In genomic region chr10:80430375-80430980, GRCm38 (mm10) we compare ENCODE assay signal across 11 mouse cellular contexts. TPM values are rescaled to one million over a fixed set of nuclear protein-coding genes. Genes with fewer than 3 reads are reported as not detected.
DNase-seq lines count a peak whose midpoint lies in the region; ATAC-seq and TF ChIP-seq lines count a peak whose summit lies in the region.
"Had no signal": no experiment of that assay in that cellular context is flagged by ENCODE, and none has a peak within 500 bp of the region (broad histone marks: within the 10 kb centered on the region; RNA-seq: fewer than 3 reads in every experiment).

No protein-coding gene starts in this region.

- no peaks in the 10 kb centered on the region for H3K9me3 ChIP-seq in midbrain, embryonic 14.5 days (ENCODE audit: control insufficient read depth, low read length)
- H3K9me3 ChIP-seq in midbrain, embryonic 15.5 days: no peaks in the 10 kb centered on the region
- H3K9me3 ChIP-seq in forebrain, embryonic 14.5 days (replicated peaks; ENCODE audit: control insufficient read depth, low read length): no peaks in the 10 kb centered on the region

- H3K27me3 ChIP-seq in midbrain, embryonic 14.5 days (ENCODE audit: control insufficient read depth, insufficient read depth, low read length): no peaks in the 10 kb centered on the region
- no peaks in the 10 kb centered on the region for H3K27me3 ChIP-seq in midbrain, embryonic 15.5 days (replicated peaks)
- H3K27me3 ChIP-seq in forebrain, embryonic 14.5 days (replicated peaks; ENCODE audit: control insufficient read depth, insufficient read depth, low read length): no peaks in the 10 kb centered on the region

- TF ChIP-seq CTCF in gastrocnemius, adult 2 months (IDR thresholded peaks at IDR 0.05): no peak

- 82% methylated on average over 7 of the region's 8 CpGs for WGBS in midbrain, embryonic 14.5 days
- 67% methylated on average over 8 of the region's 8 CpGs for WGBS in midbrain, embryonic 15.5 days
- WGBS in forebrain, embryonic 14.5 days: 86% methylated on average over 8 of the region's 8 CpGs

- H3K4me2 ChIP-seq in midbrain, embryonic 14.5 days (ENCODE audit: low read length): no peak overlapping the region
- H3K4me2 ChIP-seq in midbrain, embryonic 15.5 days: no peak overlapping the region
- H3K4me2 ChIP-seq in forebrain, embryonic 14.5 days (ENCODE audit: low read length): 0 out of 2 replicates have a peak overlapping the region, but pooled peaks have one; percentile 64

- intact Hi-C loops in gastrocnemius, adult 2 months (cut with DNase I): loop anchor here (10.0 kb wide), 1 partner anchor 834 kb away; the partner anchor contains the start of genes Apba3 and Mrpl54

- peaks cover 54% of the 10 kb centered on the region for H3K36me3 ChIP-seq in midbrain, embryonic 14.5 days (ENCODE audit: control insufficient read depth, insufficient read depth, low read length)
- peaks cover 29% of the 10 kb centered on the region for H3K36me3 ChIP-seq in midbrain, embryonic 15.5 days (replicated peaks)
- H3K36me3 ChIP-seq in forebrain, embryonic 14.5 days (ENCODE audit: control insufficient read depth, insufficient read depth, low read length): peaks cover 57% of the 10 kb centered on the region

- no peak for DNase-seq in gastrocnemius, adult 2 months
- DNase-seq in gastrocnemius, adult 8-10 months (ENCODE audit: low spot score in 2 of 2): no peak
- no peak for DNase-seq in midbrain, embryonic 14.5 days
- DNase-seq in forebrain, embryonic 14.5 days (ENCODE audit: low spot score): no peak
- DNase-seq in thymus, postnatal 0 days (ENCODE audit: low spot score): peak; percentile 23
- DNase-seq in heart, adult 9 months (ENCODE audit: low spot score in 2 of 2): no peak
- no peak for DNase-seq in spleen, postnatal 10 days (ENCODE audit: low spot score in 2 of 2)
- DNase-seq: cerebellum, adult 18-20 months; kidney, postnatal 10 days; right cerebral cortex, adult 18-20 months had no signal

- peaks cover 14% of the 10 kb centered on the region for H3K4me1 ChIP-seq in midbrain, embryonic 14.5 days (ENCODE audit: control insufficient read depth, insufficient read depth, low read length)
- peaks cover 20% of the 10 kb centered on the region for H3K4me1 ChIP-seq in midbrain, embryonic 15.5 days
- peaks cover 5% of the 10 kb centered on the region; the same call in 1 of the 2 replicates for H3K4me1 ChIP-seq in forebrain, embryonic 14.5 days (ENCODE audit: control insufficient read depth, insufficient read depth, low read length)

- no peak overlapping the region for H3K4me3 ChIP-seq in gastrocnemius, adult 2 months
- no peak overlapping the region for H3K4me3 ChIP-seq in midbrain, embryonic 14.5 days (replicated peaks; ENCODE audit: low read depth, low read length)
- no peak overlapping the region for H3K4me3 ChIP-seq in midbrain, embryonic 15.5 days
- H3K4me3 ChIP-seq in forebrain, embryonic 14.5 days (ENCODE audit: low read depth, low read length): no peak overlapping the region

- H3K27ac ChIP-seq in gastrocnemius, adult 2 months: peak overlapping the region; percentile 100
- 0 out of 2 replicates have a peak overlapping the region, but pooled peaks have one; percentile 5 for H3K27ac ChIP-seq in midbrain, embryonic 14.5 days (replicated peaks; ENCODE audit: low read depth, low read length)
- H3K27ac ChIP-seq in midbrain, embryonic 15.5 days: no peak overlapping the region
- no peak overlapping the region for H3K27ac ChIP-seq in forebrain, embryonic 14.5 days (ENCODE audit: low read depth, low read length)

- ATAC-seq in midbrain, embryonic 14.5 days (ENCODE audit: low FRiP score, low TSS enrichment): no peak
- ATAC-seq in midbrain, embryonic 15.5 days (replicated peaks): no peak
- no peak for ATAC-seq in forebrain, embryonic 14.5 days

- no peak overlapping the region for H3K9ac ChIP-seq in midbrain, embryonic 14.5 days (replicated peaks; ENCODE audit: low read length)
- H3K9ac ChIP-seq in midbrain, embryonic 15.5 days: no peak overlapping the region
- H3K9ac ChIP-seq in forebrain, embryonic 14.5 days (ENCODE audit: low read length): no peak overlapping the region

RNA-seq across cellular contexts. Expression of gene Tcf3, which starts 3.0 kb away (rescaled TPM):
- total RNA-seq in gastrocnemius, adult 2 months (2021): 10 to 100 TPM; 11.1 to 12.0 TPM
- 10 to 100 TPM in 3 of 4 experiments, 1 to 10 TPM in 1; 9.9 to 13.1 (median 10.8) TPM for total RNA-seq in gastrocnemius, adult 8-10 months (2022)
- 49.8 and 60.4 TPM in 2 replicates for polyA plus RNA-seq in midbrain, embryonic 14.5 days (2014; fragmentation: Nextera tagmentation; extraction: Ambion mirVana)
- 44.9 and 55.8 TPM in 2 replicates for polyA plus RNA-seq in midbrain, embryonic 15.5 days (2015; fragmentation: Nextera tagmentation; extraction: Ambion mirVana)
- polyA plus RNA-seq in forebrain, embryonic 14.5 days (2014; fragmentation: Nextera tagmentation; extraction: Ambion mirVana): 64.4 and 73.5 TPM in 2 replicates
- polyA plus RNA-seq in thymus, postnatal 0 days (2015; fragmentation: Nextera tagmentation; extraction: Ambion mirVana): 89.7 and 96.8 TPM in 2 replicates

RNA-seq across cellular contexts. Expression of gene Uqcr11, which starts 23.8 kb away (rescaled TPM):
- 1,000 to 10,000 TPM in 1 of 2 experiments, 100 to 1,000 TPM in 1; 776 to 1,068 TPM for total RNA-seq in gastrocnemius, adult 2 months (2021)
- 100 to 1,000 TPM; 691 to 868 (median 797) TPM for total RNA-seq in gastrocnemius, adult 8-10 months (2022)
- polyA plus RNA-seq in midbrain, embryonic 14.5 days (2014; fragmentation: Nextera tagmentation; extraction: Ambion mirVana): 532 and 742 TPM in 2 replicates
- 581 and 629 TPM in 2 replicates for polyA plus RNA-seq in midbrain, embryonic 15.5 days (2015; fragmentation: Nextera tagmentation; extraction: Ambion mirVana)
- 628 and 893 TPM in 2 replicates for polyA plus RNA-seq in forebrain, embryonic 14.5 days (2014; fragmentation: Nextera tagmentation; extraction: Ambion mirVana)
- 635 and 689 TPM in 2 replicates for polyA plus RNA-seq in thymus, postnatal 0 days (2015; fragmentation: Nextera tagmentation; extraction: Ambion mirVana)

RNA-seq across cellular contexts. Expression of gene Mbd3, which starts 31.1 kb away (rescaled TPM):
- total RNA-seq in gastrocnemius, adult 2 months (2021): 100 to 1,000 TPM; 105 to 116 TPM
- 100 to 1,000 TPM; 120 to 138 (median 131) TPM for total RNA-seq in gastrocnemius, adult 8-10 months (2022)
- polyA plus RNA-seq in midbrain, embryonic 14.5 days (2014; fragmentation: Nextera tagmentation; extraction: Ambion mirVana): 166 and 208 TPM in 2 replicates
- 227 and 250 TPM in 2 replicates for polyA plus RNA-seq in midbrain, embryonic 15.5 days (2015; fragmentation: Nextera tagmentation; extraction: Ambion mirVana)
- polyA plus RNA-seq in forebrain, embryonic 14.5 days (2014; fragmentation: Nextera tagmentation; extraction: Ambion mirVana): 216 and 221 TPM in 2 replicates
- polyA plus RNA-seq in thymus, postnatal 0 days (2015; fragmentation: Nextera tagmentation; extraction: Ambion mirVana): 151 and 166 TPM in 2 replicates

RNA-seq across cellular contexts. Expression of gene Mex3d, which starts 43.0 kb away (rescaled TPM):
- total RNA-seq in gastrocnemius, adult 2 months (2021): 1 to 10 TPM; 4.7 to 5.1 TPM
- 1 to 10 TPM; 4.2 to 6.3 (median 4.7) TPM for total RNA-seq in gastrocnemius, adult 8-10 months (2022)
- polyA plus RNA-seq in midbrain, embryonic 14.5 days (2014; fragmentation: Nextera tagmentation; extraction: Ambion mirVana): 17.3 and 28.2 TPM in 2 replicates
- polyA plus RNA-seq in midbrain, embryonic 15.5 days (2015; fragmentation: Nextera tagmentation; extraction: Ambion mirVana): 18.3 and 18.8 TPM in 2 replicates
- 16.9 and 17.8 TPM in 2 replicates for polyA plus RNA-seq in forebrain, embryonic 14.5 days (2014; fragmentation: Nextera tagmentation; extraction: Ambion mirVana)
- polyA plus RNA-seq in thymus, postnatal 0 days (2015; fragmentation: Nextera tagmentation; extraction: Ambion mirVana): 3.2 and 4.7 TPM in 2 replicates

Comparison
In these comparisons a context has a peak if more than half of its experiments do, and no peak if none do; other contexts are left out.
1. H3K27ac ChIP-seq: peak in gastrocnemius, adult 2 months (single experiment) and midbrain, embryonic 14.5 days (single experiment); none in midbrain, embryonic 15.5 days (single experiment) and forebrain, embryonic 14.5 days (single experiment).